ENCODE assay signal across 8 mouse cellular contexts in genomic region chr1:189253207-189253606, GRCm38 (mm10).
A peak's percentile ranks its signal among the peaks of the same experiment; 100 is the strongest.
DNase-seq lines count a peak whose midpoint lies in the region; ATAC-seq and TF ChIP-seq lines count a peak whose summit lies in the region.

No protein-coding gene starts in this region.

- no peak for TF ChIP-seq EP300 in liver, postnatal 0 days (IDR thresholded peaks at IDR 0.05; ENCODE audit: low read depth)

- H3K27me3 ChIP-seq in E14TG2a.4 (ENCODE audit: insufficient read depth, low read length): peaks cover 13% of the 10 kb centered on the region
- H3K27me3 ChIP-seq in liver, postnatal 0 days (ENCODE audit: insufficient read depth, low read length): no peaks in the 10 kb centered on the region
- H3K27me3 ChIP-seq in hindbrain, embryonic 13.5 days: no peaks in the 10 kb centered on the region

- no peaks in the 10 kb centered on the region for H3K4me1 ChIP-seq in E14TG2a.4 (replicated peaks; ENCODE audit: low read depth, low read length)
- no peaks in the 10 kb centered on the region for H3K4me1 ChIP-seq in liver, postnatal 0 days (ENCODE audit: insufficient read depth)
- no peaks in the 10 kb centered on the region for H3K4me1 ChIP-seq in hindbrain, embryonic 13.5 days (replicated peaks)

- H3K27ac ChIP-seq in liver, postnatal 0 days (ENCODE audit: low read depth): no peak overlapping the region
- H3K27ac ChIP-seq in hindbrain, embryonic 13.5 days: no peak overlapping the region

- H3K4me3 ChIP-seq in E14TG2a.4 (replicated peaks; ENCODE audit: low read length): no peak overlapping the region
- no peak overlapping the region for H3K4me3 ChIP-seq in liver, postnatal 0 days (ENCODE audit: low read depth, low read length)
- H3K4me3 ChIP-seq in hindbrain, embryonic 13.5 days: no peak overlapping the region

- no peak for ATAC-seq in liver, postnatal 0 days
- no peak for ATAC-seq in megakaryocyte, adult 5-6 weeks (ENCODE audit: poor library complexity, severe bottlenecking)
- no peak for ATAC-seq in hindbrain, embryonic 13.5 days (ENCODE audit: low FRiP score)

- no peak overlapping the region for H3K4me2 ChIP-seq in liver, postnatal 0 days (ENCODE audit: low read depth, low read length)
- no peak overlapping the region for H3K4me2 ChIP-seq in hindbrain, embryonic 13.5 days

- WGBS in liver, postnatal 0 days (ENCODE audit: insufficient replicate concordance): 66% methylated on average over 3 of the region's 3 CpGs
- WGBS in hindbrain, embryonic 13.5 days: 62% methylated on average over 3 of the region's 3 CpGs

- H3K36me3 ChIP-seq in E14TG2a.4 (ENCODE audit: insufficient read depth, low read length): no peaks in the 10 kb centered on the region
- no peaks in the 10 kb centered on the region for H3K36me3 ChIP-seq in liver, postnatal 0 days (replicated peaks; ENCODE audit: insufficient read depth, low read length)
- peaks cover 7% of the 10 kb centered on the region for H3K36me3 ChIP-seq in hindbrain, embryonic 13.5 days

- TF ChIP-seq CTCF in E14TG2a.4 (conservative IDR thresholded peaks at IDR 0.05; ENCODE audit: low read length): peak; percentile 88
- peak; percentile 43; the same call in 1 of the 2 replicates for TF ChIP-seq CTCF in liver, postnatal 0 days (IDR thresholded peaks at IDR 0.05; ENCODE audit: low read depth)

- peak; percentile 13 for DNase-seq in adrenal gland, postnatal 10 days
- DNase-seq in adrenal gland, postnatal 4 days (ENCODE audit: low spot score in 2 of 2): no peak
- peak; percentile 33 to 35 for DNase-seq in layer of hippocampus, postnatal 10 days (ENCODE audit: low spot score in 2 of 2)
- DNase-seq in layer of hippocampus, adult 18-20 months (ENCODE audit: low spot score in 2 of 2): no peak
- DNase-seq in liver, postnatal 0 days: peak; percentile 19

- H3K9ac ChIP-seq in liver, postnatal 0 days (replicated peaks): no peak overlapping the region
- H3K9ac ChIP-seq in hindbrain, embryonic 13.5 days: no peak overlapping the region

- peaks cover 23% of the 10 kb centered on the region for H3K9me3 ChIP-seq in E14TG2a.4 (ENCODE audit: low read length)
- H3K9me3 ChIP-seq in liver, postnatal 0 days (ENCODE audit: low read length): no peaks in the 10 kb centered on the region
- H3K9me3 ChIP-seq in hindbrain, embryonic 13.5 days: no peaks in the 10 kb centered on the region

Comparison
In these comparisons a context has a peak if more than half of its experiments do, and no peak if none do; other contexts are left out.
1. DNase-seq: peak in adrenal gland, postnatal 10 days (single experiment), layer of hippocampus, postnatal 10 days (2 of 2) and liver, postnatal 0 days (single experiment); none in adrenal gland, postnatal 4 days (0 of 2) and layer of hippocampus, adult 18-20 months (0 of 2).